Mouse (Mus musculus) embryo, embryonic 10.5 days (tissue): Measurements from ENCODE around the gene Ampd1.
"Not testable (repeated sequence)": the region's sequence is repeated elsewhere in the genome, so short reads cannot be mapped to it uniquely, and the experiment has no call there.

Source experiments
- DNase-seq: peaks from one replicate; pipeline ENCODE4 v3.0.0-alpha.2; 2015; ENCODE audit warnings: low spot score

Gene Ampd1

GRCm38 (mm10) chr3:103102454-103103390 is 28.9 kb downstream of the Ampd1 start, which contains the start of gene Dennd2c:
Gene Dennd2c (plus strand): TSS chr3:103102604.
- DNase-seq: peak; percentile 91

GRCm38 (mm10) chr3:103107565-103108240 is 33.9 kb downstream of the Ampd1 start:
- no peak for DNase-seq

- no peak for DNase-seq
These were observed 38.4 kb downstream of the Ampd1 start for GRCm38 (mm10) chr3:103112216-103112615.

- DNase-seq: no peak
These were observed 49.8 kb downstream of the Ampd1 start for GRCm38 (mm10) chr3:103123636-103124035.

GRCm38 (mm10) chr3:103126138-103126537 is 52.3 kb downstream of the Ampd1 start:
- DNase-seq: no peak

- peak; percentile 54 for DNase-seq
These were observed 53.4 kb downstream of the Ampd1 start for GRCm38 (mm10) chr3:103127177-103127576.

- DNase-seq: no peak
These were observed 53.9 kb downstream of the Ampd1 start for GRCm38 (mm10) chr3:103127721-103128120.

- no peak for DNase-seq
These were observed 54.4 kb downstream of the Ampd1 start for GRCm38 (mm10) chr3:103128251-103128650.

GRCm38 (mm10) chr3:103129367-103130159 is 55.7 kb downstream of the Ampd1 start:
- peak; percentile 6 for DNase-seq

- peak; percentile 46 for DNase-seq
These were observed 56.5 kb downstream of the Ampd1 start for GRCm38 (mm10) chr3:103130236-103130751.

GRCm38 (mm10) chr3:103133098-103133497 is 59.3 kb downstream of the Ampd1 start:
- no peak for DNase-seq

- DNase-seq: no peak
These were observed 62.7 kb downstream of the Ampd1 start for GRCm38 (mm10) chr3:103136414-103137077.

- peak; percentile 8 for DNase-seq
These were observed 65.2 kb downstream of the Ampd1 start for GRCm38 (mm10) chr3:103139047-103139446.

GRCm38 (mm10) chr3:103140095-103140838 is 66.5 kb downstream of the Ampd1 start:
- not testable (repeated sequence) for DNase-seq

- DNase-seq: no peak
These were observed 67.5 kb downstream of the Ampd1 start for GRCm38 (mm10) chr3:103141287-103141686.

- no peak for DNase-seq
These were observed 68.6 kb downstream of the Ampd1 start for GRCm38 (mm10) chr3:103142366-103142765.

- DNase-seq: no peak
These were observed 71.5 kb downstream of the Ampd1 start for GRCm38 (mm10) chr3:103145336-103145735.

GRCm38 (mm10) chr3:103145791-103146190 is 72.0 kb downstream of the Ampd1 start:
- no peak for DNase-seq

- DNase-seq: no peak
These were observed 72.7 kb downstream of the Ampd1 start for GRCm38 (mm10) chr3:103146330-103147166.

GRCm38 (mm10) chr3:103147775-103148174 is 74.0 kb downstream of the Ampd1 start:
- DNase-seq: no peak
